Mouse (Mus musculus) layer of hippocampus, adult 2 months (tissue): ENCODE measurements at regions not wholly inside any gene's neighbourhood (a gene's known extent, or its start where the extent isn't known, plus 50 kb on each side); places are given as distances from the start of the nearest gene placed in this dataset.
A peak's percentile ranks its signal among the peaks of the same experiment; 100 is the strongest.
"Not testable (repeated sequence)": the region's sequence is repeated elsewhere in the genome, so short reads cannot be mapped to it uniquely, and the experiment has no call there.

Experiments used
- DNase-seq, 2 experiments: peaks; one replicate each; pipeline ENCODE4 v3.0.0; 2022; ENCODE audit warnings: low spot score in 2 of 2
- H3K27ac ChIP-seq: fragments of 200-600 bp; 2 replicates; pipeline ENCODE4 v1.8.1; 2022
- H3K4me3 ChIP-seq: fragments of 200-600 bp; 2 replicates; pipeline ENCODE4 v1.8.1; 2022; ENCODE audit warnings: mild to moderate bottlenecking
- CTCF ChIP-seq: fragments of 200-600 bp; conservative IDR thresholded peaks from 2 replicates; pipeline ENCODE4 v1.8.1; 2022; ENCODE audit warnings: antibody characterized with exemption, mild to moderate bottlenecking, moderate library complexity

DNA sequence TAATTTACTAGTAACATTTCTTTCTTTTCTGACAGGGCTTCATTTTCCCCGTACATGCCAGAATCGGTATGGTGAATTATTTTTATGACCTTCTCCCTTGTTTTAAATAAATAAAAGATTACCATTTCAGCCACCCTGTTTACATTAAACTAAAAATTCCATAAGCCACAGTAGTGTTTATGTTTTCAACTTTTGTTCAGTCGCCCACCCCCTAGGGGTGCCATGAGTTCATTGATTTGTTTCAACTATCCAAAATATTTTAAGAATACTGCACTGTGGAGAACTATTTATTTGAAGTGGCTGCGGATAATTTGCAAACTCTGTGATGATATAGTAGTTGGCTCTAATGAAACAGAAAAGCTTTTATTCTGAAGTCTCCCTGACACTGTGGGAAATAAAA lies 132.9 kb downstream of the Tfec start:
- Histone ChIP-seq H3K27ac (no peak overlapping the region), H3K4me3 (no peak overlapping the region)
- no peak for DNase-seq
- no peak for TF ChIP-seq CTCF

DNA sequence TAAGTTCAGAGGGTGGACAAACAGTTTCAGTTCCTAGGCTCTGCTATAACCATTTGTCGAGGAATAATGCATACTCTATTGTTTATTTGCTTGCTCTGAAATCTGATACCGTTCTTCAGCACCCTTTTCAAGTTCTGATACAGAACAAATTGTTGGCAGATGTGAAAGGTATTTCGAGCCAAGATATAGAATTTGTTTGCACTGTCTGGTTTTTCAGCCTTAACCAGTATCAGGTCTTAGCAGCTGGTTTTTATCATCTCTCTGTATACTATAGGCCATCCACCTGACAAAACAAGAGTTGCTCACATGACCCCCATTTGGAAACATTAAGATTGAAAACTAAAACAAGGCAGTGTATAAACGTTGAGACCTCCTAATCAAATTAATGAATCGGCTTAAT lies 133.5 kb downstream of the Tfec start:
- H3K4me3 ChIP-seq: no peak overlapping the region
- DNase-seq: no peak
- TF ChIP-seq CTCF: no peak
- no peak overlapping the region for H3K27ac ChIP-seq

DNA sequence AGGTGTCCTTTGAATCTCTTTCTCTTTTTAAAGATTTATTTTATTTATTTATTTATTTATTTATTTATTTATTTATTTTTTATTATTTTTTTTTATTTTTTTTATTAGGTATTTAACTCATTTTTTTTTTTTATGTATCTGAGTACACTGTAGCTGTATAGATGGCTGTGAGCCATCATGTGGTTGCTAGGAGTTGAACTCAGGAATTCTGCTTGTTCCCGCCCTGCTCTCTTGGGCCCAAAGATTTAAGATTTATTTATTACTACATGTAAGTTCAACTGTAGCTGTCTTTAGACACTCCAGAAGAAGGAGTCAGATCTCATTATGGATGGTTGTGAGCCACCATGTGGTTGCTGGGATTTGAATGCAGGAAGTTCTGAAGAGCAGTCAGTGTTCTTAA lies 143.2 kb downstream of the Tfec start:
- DNase-seq, H3K4me3 ChIP-seq, H3K27ac ChIP-seq: not testable (repeated sequence)

DNA sequence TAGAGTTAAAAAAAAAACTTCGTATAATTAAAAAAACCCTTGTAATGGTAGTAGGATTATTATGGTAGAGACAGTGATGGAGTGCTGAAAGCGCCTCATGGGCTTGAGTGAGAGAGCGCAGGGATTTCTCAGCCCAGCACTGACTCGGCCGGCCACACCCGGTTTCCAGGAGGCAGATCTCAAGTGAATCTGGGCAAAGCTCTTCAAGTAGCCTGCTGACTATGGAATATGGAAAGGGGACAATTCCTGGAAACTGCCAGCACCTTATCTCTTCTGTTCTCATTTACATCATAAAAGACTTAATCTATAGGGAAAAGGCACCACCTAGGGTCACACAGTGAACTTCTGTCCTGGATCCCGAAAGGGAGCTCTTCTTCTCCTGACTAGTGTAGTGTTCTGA lies 165.1 kb downstream of the Tfec start:
- Histone ChIP-seq H3K4me3 (no peak overlapping the region), H3K27ac (no peak overlapping the region)
- TF ChIP-seq CTCF: no peak

DNA sequence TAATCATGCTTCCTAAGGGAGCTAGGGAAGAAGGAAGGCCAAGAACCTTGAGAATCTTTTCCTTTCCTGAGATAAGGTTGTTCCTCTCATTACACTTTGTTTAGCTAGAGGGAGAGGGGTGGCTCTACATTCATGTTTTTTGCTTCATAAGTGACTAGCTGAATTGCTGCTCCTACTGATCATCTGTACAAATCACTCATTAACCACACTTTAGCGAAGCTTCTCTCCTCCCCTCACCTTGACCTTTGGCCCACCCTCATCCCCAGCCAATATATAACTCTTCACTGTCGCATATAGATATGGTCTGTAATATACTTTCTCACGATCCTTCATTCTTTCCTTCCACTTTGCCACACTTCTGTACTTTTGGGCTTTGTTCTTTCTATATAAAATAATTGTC lies 166.1 kb downstream of the Tfec start:
- Histone ChIP-seq H3K27ac (no peak overlapping the region), H3K4me3 (no peak overlapping the region)
- TF ChIP-seq CTCF: no peak
- DNase-seq: no peak

More for the DNA sequence above, 165.1 kb downstream of the Tfec start:
- no peak for DNase-seq

DNA sequence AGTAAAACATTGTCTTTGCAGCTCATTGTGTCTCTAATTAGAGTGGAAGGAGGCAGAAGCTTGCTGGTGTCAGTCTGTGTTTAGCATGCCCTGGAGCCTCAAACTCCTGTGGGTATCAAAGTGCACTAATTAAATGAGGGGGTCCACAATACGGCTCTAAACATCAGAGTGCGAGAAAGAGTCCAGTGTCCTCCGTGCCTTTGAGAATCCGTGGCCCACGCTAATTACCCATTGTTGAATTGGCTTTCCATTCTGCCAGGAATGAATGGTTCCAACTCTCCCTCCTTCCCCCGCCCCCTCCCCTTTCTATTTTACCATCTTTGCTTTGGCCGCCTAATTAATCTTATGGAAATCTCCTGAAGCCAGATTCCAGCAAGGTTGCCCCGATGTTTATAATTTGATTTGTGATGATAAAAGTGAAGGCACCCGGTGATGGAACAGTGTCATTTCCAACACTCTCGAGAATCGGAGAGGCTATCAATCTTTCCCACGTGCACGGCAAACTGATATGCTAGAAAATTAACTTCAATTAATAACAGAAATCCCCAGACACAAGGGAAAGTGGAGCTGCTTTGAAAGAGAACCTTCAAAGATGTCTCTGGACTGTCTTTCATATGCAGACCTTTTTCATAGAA lies 170.9 kb downstream of the Tfec start:
- no peak overlapping the region for H3K4me3 ChIP-seq
- no peak for DNase-seq
- no peak for TF ChIP-seq CTCF
- H3K27ac ChIP-seq: no peak overlapping the region

DNA sequence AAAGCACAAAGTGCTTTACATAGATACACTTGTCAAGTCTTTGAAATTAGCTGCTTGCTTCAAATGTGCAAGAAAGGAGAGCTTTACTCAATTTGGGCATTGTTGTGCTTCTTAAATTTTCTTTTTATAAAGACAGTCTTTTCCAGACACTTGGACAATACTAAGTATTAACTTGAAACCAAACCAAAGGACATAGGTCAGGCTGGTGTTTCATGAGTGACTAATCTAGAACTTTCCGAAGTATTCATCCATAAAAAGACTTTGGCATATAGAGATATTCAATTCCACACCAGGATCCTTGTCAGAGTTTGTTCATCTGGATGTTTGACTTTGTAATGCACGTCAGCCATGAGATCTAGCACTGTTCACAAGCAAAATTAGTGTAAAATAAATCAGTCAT lies 173.0 kb downstream of the Tfec start:
- DNase-seq: no peak
- TF ChIP-seq CTCF: no peak
- Histone ChIP-seq H3K4me3 (no peak overlapping the region), H3K27ac (no peak overlapping the region)

DNA sequence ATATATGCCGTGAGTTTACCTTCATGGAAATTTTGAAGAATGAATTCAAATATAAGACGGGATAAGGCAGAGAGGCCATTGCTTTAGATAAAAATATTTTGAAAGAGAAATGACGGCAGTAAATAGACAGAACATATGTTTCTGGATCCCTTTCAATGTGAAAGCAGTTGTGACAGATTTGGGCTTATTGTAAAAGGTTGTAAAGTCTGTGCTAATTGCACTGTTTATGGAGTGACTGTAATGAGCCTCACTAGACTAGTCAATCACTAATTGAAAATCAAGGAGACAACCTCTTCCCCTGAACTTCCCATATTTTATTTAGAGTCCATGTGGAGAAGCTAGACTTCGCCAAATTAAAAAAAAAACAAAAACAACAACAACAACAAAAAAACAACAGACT lies 193.7 kb downstream of the Tfec start:
- TF ChIP-seq CTCF: no peak
- no peak for DNase-seq
- Histone ChIP-seq H3K4me3 (no peak overlapping the region), H3K27ac (no peak overlapping the region)

DNA sequence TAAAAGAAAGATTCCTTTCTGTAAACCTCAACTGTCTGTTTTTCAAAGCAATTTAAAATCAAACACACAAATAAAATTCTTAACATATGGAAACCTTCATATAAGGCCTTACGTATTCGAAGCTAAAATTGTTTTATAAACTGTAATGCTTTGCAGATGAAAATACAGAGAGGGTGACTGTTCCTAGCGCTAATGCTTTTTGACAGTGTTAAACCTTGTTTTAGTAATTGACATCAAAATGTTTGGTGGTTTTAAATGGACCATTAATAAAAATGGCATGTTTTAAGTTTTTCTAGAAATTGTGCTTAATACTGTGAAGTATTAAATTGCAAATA lies 194.9 kb downstream of the Tfec start:
- H3K4me3 ChIP-seq: no peak overlapping the region
- no peak overlapping the region for H3K27ac ChIP-seq
- TF ChIP-seq CTCF: no peak
- DNase-seq: no peak

DNA sequence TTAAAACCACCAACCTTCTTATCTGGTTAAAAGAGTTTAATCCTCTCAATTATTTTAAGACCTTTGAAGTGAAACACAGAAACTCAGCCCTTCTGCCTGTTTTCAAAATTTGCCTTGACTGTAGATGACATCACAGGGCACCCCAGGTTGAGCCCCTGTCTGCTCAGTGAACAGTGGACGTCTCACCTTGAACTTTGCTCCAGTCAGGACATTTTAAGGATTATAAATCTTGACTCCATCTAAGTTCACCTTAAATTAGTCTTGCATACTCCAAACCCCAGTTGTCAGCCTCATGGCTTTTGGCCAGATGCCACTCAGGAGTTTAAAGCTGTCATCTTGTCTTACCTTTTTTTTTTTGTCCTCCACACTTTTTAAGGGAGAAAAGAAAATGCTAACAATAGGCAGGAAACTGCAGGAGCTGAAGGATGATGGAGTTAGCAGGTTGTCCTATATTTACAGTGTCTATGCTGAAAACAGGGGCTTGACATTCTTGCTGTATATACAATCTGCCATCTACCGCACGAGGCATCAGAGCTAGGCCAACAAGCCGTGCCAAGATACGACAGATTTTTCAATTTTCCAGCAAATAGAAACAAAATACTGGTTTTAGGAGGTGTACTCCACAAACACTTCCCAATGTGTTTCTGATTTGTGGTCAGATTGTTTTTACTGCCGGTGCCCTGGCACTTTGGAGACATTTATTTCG lies 195.4 kb downstream of the Tfec start:
- no peak for TF ChIP-seq CTCF

DNA sequence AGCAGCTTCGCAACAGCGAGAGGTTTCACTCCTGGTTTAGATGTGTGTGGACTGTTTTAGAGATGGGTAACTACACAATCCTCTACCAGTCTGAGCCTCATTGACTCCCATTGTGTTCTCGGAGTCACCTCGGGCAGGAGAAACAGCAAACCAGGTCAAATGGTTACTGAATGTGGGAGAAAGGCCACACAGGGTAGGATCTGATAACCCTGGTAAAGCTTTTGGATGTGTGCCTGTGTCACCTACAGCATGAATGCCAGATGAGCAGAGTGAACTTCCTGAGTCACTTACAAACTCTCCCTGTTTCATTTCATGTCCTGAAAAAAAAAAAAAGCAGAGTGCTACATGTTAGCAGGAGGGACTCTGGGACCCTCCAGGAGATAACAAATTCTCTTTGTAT lies 201.0 kb downstream of the Tfec start:
- Histone ChIP-seq H3K4me3 (no peak overlapping the region), H3K27ac (no peak overlapping the region)
- TF ChIP-seq CTCF: no peak
- DNase-seq: no peak

More for the DNA sequence above, 195.4 kb downstream of the Tfec start:
- no peak for DNase-seq
- Histone ChIP-seq H3K27ac (no peak overlapping the region), H3K4me3 (no peak overlapping the region)

DNA sequence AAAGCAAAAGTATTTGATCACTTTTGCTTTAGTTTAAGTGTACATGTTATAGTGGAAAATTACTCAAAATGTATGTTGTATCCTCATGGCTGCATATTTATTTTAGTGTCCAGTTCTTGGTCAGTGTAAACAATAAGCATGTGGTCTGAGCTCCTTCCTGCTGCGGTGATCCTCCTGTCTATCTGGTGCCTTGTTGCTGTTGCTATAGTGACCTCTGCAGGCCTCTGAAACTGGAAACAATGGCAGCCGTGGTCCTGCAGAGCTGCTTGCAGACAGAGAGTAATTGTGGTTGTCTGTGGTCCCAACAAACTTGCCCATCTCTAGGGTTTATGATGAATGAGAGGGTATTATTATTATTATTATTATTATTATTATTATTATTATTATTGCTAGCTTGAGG lies 230.2 kb downstream of the Tfec start:
- H3K27ac ChIP-seq: no peak overlapping the region
- DNase-seq: no peak
- peak; percentile 25 for TF ChIP-seq CTCF
- no peak overlapping the region for H3K4me3 ChIP-seq

DNA sequence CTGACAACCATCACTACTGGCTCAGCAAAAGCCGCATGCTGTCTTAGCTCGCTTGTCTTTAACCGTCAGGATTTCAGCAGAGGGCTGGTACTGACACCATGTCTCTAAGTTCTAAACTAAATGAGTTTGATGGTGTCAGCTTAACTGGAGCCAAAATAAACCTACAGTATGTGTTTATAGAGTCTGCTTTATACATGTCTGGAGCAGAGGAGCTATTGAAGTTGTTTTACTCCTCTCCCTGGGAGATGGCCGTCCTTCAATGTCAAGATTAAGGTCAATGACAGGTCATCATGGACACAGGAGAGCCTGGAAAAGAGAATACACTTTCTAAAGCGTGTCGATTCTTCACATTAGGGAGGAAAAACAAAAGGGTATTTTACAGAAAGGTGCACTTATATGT lies 231.0 kb downstream of the Tfec start:
- Histone ChIP-seq H3K27ac (no peak overlapping the region), H3K4me3 (no peak overlapping the region)
- TF ChIP-seq CTCF: no peak
- no peak for DNase-seq

DNA sequence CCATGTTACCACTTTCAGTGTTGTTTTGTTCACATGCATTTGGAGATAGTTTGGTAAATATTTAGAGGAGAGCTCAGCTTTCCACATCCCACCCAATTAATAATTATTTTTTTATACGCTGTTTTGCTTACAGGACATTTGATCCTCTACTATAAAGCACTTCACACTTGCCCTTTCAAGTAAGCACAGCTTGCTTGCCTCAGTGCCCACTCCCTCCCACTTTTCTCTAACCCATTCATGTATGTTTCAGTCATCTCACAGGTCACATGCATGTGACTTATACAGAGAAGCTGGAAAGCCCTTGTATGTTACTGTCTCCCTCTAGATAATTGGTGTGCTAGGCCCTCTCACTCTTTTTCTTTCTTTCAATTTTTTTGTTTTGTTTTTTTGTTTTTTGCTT lies 252.0 kb downstream of the Tfec start:
- H3K27ac ChIP-seq: no peak overlapping the region
- no peak for DNase-seq
- H3K4me3 ChIP-seq: no peak overlapping the region
- no peak for TF ChIP-seq CTCF
